Mouse (Mus musculus): Measurements from ENCODE around the gene Lrrc51. TPM values are rescaled to one million over a fixed set of nuclear protein-coding genes. Genes with fewer than 3 reads are reported as not detected.
"Not testable (repeated sequence)": the region's sequence is repeated elsewhere in the genome, so short reads cannot be mapped to it uniquely, and the experiment has no call there.

Gene Lrrc51
- total and polyA plus RNA-seq, 2 experiments from 2014 or later: 0.19 to 3.0 TPM

DNA sequence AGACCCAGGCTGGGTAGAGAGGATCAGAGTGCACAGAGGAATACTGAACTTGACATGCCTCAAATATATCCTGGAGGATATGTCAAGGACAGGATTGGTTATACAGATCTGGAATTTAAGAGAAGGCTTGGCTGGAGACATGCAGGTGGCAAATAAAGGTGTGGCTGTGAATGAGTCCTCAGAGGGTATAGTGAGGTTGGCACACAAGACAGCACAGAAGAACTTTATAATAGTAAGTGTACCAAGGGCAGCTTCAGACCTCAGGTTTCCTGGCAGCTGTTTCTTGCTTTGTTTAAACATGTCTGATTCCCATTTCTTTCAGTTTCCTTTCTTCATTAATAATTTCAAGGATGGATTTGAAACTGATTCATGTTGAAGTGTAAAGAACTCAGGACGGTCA is 1.1 kb downstream of the Lrrc51 start:
- no peak overlapping the region for H3K27ac ChIP-seq (ENCODE audit: low read depth)
- no peak for DNase-seq (ENCODE audit: low spot score)
- H3K4me1 ChIP-seq (ENCODE audit: control insufficient read depth, insufficient read depth): peaks cover 15% of the 10 kb centered on the region
- no peak overlapping the region for H3K4me3 ChIP-seq (ENCODE audit: low read depth, low read length)
- H3K27me3 ChIP-seq (ENCODE audit: control insufficient read depth, insufficient read depth, low read length): no peaks in the 10 kb centered on the region
- no peaks in the 10 kb centered on the region for H3K9me3 ChIP-seq (replicated peaks; ENCODE audit: control insufficient read depth, low read length)
- 89% methylated on average over 1 of the region's 1 CpGs for WGBS
- TF ChIP-seq CTCF (IDR thresholded peaks at IDR 0.05; ENCODE audit: low read depth) (no peak), EP300 (IDR thresholded peaks at IDR 0.05; ENCODE audit: low read depth) (no peak)
- ATAC-seq (ENCODE audit: insufficient read depth, low read depth): no peak
- no peaks in the 10 kb centered on the region for H3K36me3 ChIP-seq (replicated peaks; ENCODE audit: control insufficient read depth, insufficient read depth, low read length)
- H3K4me2 ChIP-seq (ENCODE audit: low read depth, low read length): 0 out of 2 replicates have a peak overlapping the region, but pooled peaks have one; percentile 93
- no peak overlapping the region for H3K9ac ChIP-seq (replicated peaks; ENCODE audit: low read depth, low read length)

DNA sequence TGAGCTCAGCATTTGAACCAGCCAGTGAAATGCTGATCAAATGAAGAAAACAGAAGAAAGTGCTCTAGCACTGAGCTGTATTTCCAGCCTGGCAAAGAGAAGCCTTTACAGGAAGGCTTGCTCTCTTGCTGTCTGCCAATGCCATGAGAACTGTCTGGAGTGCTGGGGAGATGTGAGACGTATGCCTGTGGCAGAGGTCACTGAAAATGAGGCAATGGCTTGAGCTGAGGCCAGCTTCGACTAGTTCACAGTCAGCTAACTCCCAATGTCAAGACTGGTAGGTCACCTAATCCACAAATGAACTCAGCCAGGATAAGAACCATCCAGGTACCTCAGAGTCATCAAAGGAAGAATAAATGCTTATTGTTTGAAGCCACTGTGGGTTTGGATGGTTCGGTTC is 5.6 kb downstream of the Lrrc51 start:
- Histone ChIP-seq H3K4me2 (ENCODE audit: low read depth, low read length) (no peak overlapping the region), H3K4me1 (ENCODE audit: control insufficient read depth, insufficient read depth) (peaks cover 5% of the 10 kb centered on the region), H3K36me3 (replicated peaks; ENCODE audit: control insufficient read depth, insufficient read depth, low read length) (no peaks in the 10 kb centered on the region), H3K4me3 (ENCODE audit: low read depth, low read length) (no peak overlapping the region), H3K9ac (replicated peaks; ENCODE audit: low read depth, low read length) (no peak overlapping the region), H3K9me3 (replicated peaks; ENCODE audit: control insufficient read depth, low read length) (no peaks in the 10 kb centered on the region), H3K27ac (ENCODE audit: low read depth) (no peak overlapping the region), H3K27me3 (ENCODE audit: control insufficient read depth, insufficient read depth, low read length) (no peaks in the 10 kb centered on the region)
- 71% methylated on average over 3 of the region's 3 CpGs for WGBS
- TF ChIP-seq EP300 (IDR thresholded peaks at IDR 0.05; ENCODE audit: low read depth) (no peak), CTCF (IDR thresholded peaks at IDR 0.05; ENCODE audit: low read depth) (no peak)
- no peak for ATAC-seq (ENCODE audit: insufficient read depth, low read depth)
- no peak for DNase-seq (ENCODE audit: low spot score)

DNA sequence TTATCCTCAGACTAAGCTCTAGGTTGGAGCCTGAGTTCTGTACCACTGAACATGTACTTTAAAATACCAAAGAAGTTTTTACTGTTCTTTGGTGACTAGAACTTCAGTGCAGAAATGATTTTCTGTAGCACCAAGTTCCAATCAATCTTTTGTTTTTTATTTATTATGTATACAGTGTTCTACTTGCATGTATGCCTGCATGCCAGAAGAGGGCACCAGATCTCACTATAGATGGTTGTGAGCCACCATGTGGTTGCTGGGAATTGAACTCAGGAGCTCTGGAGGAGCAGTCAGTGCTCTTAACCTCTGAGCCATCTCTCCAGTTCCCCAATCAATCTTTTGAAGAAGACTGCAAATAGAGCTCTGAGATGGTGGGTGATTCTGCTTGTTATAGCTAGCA is 7.8 kb downstream of the Lrrc51 start:
- H3K4me2 ChIP-seq (ENCODE audit: low read depth, low read length); H3K9ac ChIP-seq (replicated peaks; ENCODE audit: low read depth, low read length); H3K4me3 ChIP-seq (ENCODE audit: low read depth, low read length); H3K27ac ChIP-seq (ENCODE audit: low read depth); ATAC-seq (ENCODE audit: insufficient read depth, low read depth); H3K36me3 ChIP-seq (replicated peaks; ENCODE audit: control insufficient read depth, insufficient read depth, low read length); H3K9me3 ChIP-seq (replicated peaks; ENCODE audit: control insufficient read depth, low read length); H3K27me3 ChIP-seq (ENCODE audit: control insufficient read depth, insufficient read depth, low read length); H3K4me1 ChIP-seq (ENCODE audit: control insufficient read depth, insufficient read depth); DNase-seq (ENCODE audit: low spot score): not testable (repeated sequence)

DNA sequence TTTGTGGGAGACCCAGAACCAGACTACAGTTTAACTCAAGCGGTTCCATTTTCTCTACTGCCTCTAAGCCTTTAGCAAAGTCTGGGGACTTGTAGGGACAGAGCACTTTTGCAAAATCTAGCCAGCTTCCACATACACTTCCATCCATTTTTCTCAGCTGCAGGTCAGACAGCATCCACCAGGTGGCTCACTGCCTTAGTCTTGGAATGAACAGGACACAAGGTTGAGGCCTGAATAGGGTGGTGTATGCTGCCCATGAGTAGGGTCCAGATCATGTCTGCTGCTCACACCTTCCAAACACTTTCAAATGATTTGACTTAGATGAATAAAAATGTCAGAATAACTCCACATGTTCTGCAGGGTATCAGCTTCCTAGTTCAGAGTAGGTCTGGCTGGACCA is 15.6 kb downstream of the Lrrc51 start:
- ATAC-seq (ENCODE audit: insufficient read depth, low read depth): peak; percentile 47
- no peaks in the 10 kb centered on the region for H3K4me1 ChIP-seq (ENCODE audit: control insufficient read depth, insufficient read depth)
- no peak overlapping the region for H3K27ac ChIP-seq (ENCODE audit: low read depth)
- TF ChIP-seq CTCF (IDR thresholded peaks at IDR 0.05; ENCODE audit: low read depth): peak; percentile 88
- TF ChIP-seq EP300 (IDR thresholded peaks at IDR 0.05; ENCODE audit: low read depth): no peak
- WGBS: 17% methylated on average over 1 of the region's 1 CpGs
- H3K4me3 ChIP-seq (ENCODE audit: low read depth, low read length): no peak overlapping the region
- DNase-seq (ENCODE audit: low spot score): peak; percentile 62
- H3K27me3 ChIP-seq (ENCODE audit: control insufficient read depth, insufficient read depth, low read length): no peaks in the 10 kb centered on the region
- no peak overlapping the region for H3K4me2 ChIP-seq (ENCODE audit: low read depth, low read length)
- no peaks in the 10 kb centered on the region for H3K9me3 ChIP-seq (replicated peaks; ENCODE audit: control insufficient read depth, low read length)
- H3K9ac ChIP-seq (replicated peaks; ENCODE audit: low read depth, low read length): no peak overlapping the region
- H3K36me3 ChIP-seq (replicated peaks; ENCODE audit: control insufficient read depth, insufficient read depth, low read length): peaks cover 9% of the 10 kb centered on the region

DNA sequence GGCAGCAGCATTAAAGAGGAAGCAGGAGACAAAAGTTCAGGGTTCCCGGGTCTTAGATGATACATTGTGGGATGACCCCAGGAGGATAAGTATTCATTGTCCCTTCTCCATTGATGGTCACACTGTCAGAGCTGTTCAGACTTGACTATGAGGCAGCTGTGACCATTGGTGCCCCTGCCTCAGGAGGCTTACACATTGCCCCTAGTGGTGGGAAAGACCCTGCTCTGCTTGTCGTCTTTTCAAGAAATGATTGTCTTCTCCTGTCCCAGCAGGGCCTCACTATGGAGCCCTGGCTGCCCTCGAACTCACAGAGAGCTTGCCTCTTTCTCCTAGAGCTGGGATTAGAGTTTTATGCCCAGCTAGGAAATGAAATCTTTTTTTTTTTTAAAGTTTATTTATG is 21.7 kb downstream of the Lrrc51 start:
- H3K9me3 ChIP-seq (replicated peaks; ENCODE audit: control insufficient read depth, low read length): no peaks in the 10 kb centered on the region
- H3K4me1 ChIP-seq (ENCODE audit: control insufficient read depth, insufficient read depth): no peaks in the 10 kb centered on the region; the same call in 1 of the 2 replicates
- ATAC-seq (ENCODE audit: insufficient read depth, low read depth) (peak; percentile 9; the same call in 1 of the 2 replicates), DNase-seq (ENCODE audit: low spot score) (no peak)
- H3K9ac ChIP-seq (replicated peaks; ENCODE audit: low read depth, low read length): no peak overlapping the region
- H3K4me2 ChIP-seq (ENCODE audit: low read depth, low read length): no peak overlapping the region
- H3K27ac ChIP-seq (ENCODE audit: low read depth): no peak overlapping the region
- no peak overlapping the region for H3K4me3 ChIP-seq (ENCODE audit: low read depth, low read length)
- WGBS: 62% methylated on average over 3 of the region's 3 CpGs
- peaks cover 45% of the 10 kb centered on the region for H3K36me3 ChIP-seq (replicated peaks; ENCODE audit: control insufficient read depth, insufficient read depth, low read length)
- TF ChIP-seq CTCF (IDR thresholded peaks at IDR 0.05; ENCODE audit: low read depth): peak; percentile 23; the same call in 1 of the 2 replicates
- no peak for TF ChIP-seq EP300 (IDR thresholded peaks at IDR 0.05; ENCODE audit: low read depth)
- no peaks in the 10 kb centered on the region for H3K27me3 ChIP-seq (ENCODE audit: control insufficient read depth, insufficient read depth, low read length)

DNA sequence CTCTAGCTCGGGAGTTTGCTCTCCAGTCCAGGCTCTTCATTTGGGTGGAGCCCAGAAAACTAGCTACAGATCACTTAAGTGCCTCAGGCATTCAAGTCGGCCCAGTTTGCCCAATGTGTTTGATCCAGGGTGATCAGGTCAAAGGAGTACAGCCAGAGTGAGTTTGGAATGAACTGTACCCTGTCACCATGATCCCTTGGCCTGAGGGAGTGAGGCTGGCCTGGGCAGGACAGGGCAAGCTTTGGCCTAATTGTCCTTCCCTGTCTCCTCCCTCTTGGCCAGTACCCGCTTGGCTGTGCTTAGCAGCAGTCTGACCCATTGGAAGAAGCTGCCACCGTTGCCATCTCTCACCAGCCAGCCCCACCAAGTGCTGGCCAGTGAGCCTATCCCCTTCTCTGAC is 23.6 kb downstream of the Lrrc51 start:
- no peak for TF ChIP-seq CTCF (IDR thresholded peaks at IDR 0.05; ENCODE audit: low read depth)
- no peak for TF ChIP-seq EP300 (IDR thresholded peaks at IDR 0.05; ENCODE audit: low read depth)
- no peak overlapping the region for H3K27ac ChIP-seq (ENCODE audit: low read depth)
- H3K36me3 ChIP-seq (replicated peaks; ENCODE audit: control insufficient read depth, insufficient read depth, low read length): peaks cover 45% of the 10 kb centered on the region
- DNase-seq (ENCODE audit: low spot score): no peak
- peaks cover 4% of the 10 kb centered on the region; the same call in 1 of the 2 replicates for H3K4me1 ChIP-seq (ENCODE audit: control insufficient read depth, insufficient read depth)
- no peaks in the 10 kb centered on the region for H3K9me3 ChIP-seq (replicated peaks; ENCODE audit: control insufficient read depth, low read length)
- H3K27me3 ChIP-seq (ENCODE audit: control insufficient read depth, insufficient read depth, low read length): no peaks in the 10 kb centered on the region
- H3K4me3 ChIP-seq (ENCODE audit: low read depth, low read length): no peak overlapping the region
- H3K9ac ChIP-seq (replicated peaks; ENCODE audit: low read depth, low read length): no peak overlapping the region
- H3K4me2 ChIP-seq (ENCODE audit: low read depth, low read length): no peak overlapping the region
- no peak for ATAC-seq (ENCODE audit: insufficient read depth, low read depth)
- 89% methylated on average over 4 of the region's 4 CpGs for WGBS

All from heart, postnatal 0 days (tissue).